Mouse (Mus musculus): ENCODE results near the gene Eif4g1.

Eif4g1 gene

GRCm38 (mm10) chr16:20726384-20726783 lies 58.3 kb downstream of the Eif4g1 start:
- DNase-seq (ENCODE audit: low spot score): no peak

- DNase-seq (ENCODE audit: low spot score): peak; percentile 88
These were observed 62.2 kb downstream of the Eif4g1 start for GRCm38 (mm10) chr16:20730293-20730711.

GRCm38 (mm10) chr16:20731688-20732087 lies 63.6 kb downstream of the Eif4g1 start:
- no peak for DNase-seq (ENCODE audit: low spot score)

GRCm38 (mm10) chr16:20732251-20732924 lies 64.3 kb downstream of the Eif4g1 start:
- no peak for DNase-seq (ENCODE audit: low spot score)

GRCm38 (mm10) chr16:20732925-20733730 lies 65.0 kb downstream of the Eif4g1 start, which contains the start of gene Chrd:
TSS of gene Chrd (plus strand) at chr16:20733127.
- no peak for DNase-seq (ENCODE audit: low spot score)

GRCm38 (mm10) chr16:20733731-20734730 lies 65.9 kb downstream of the Eif4g1 start, which contains the start of gene Thpo:
TSS of gene Thpo (minus strand) at chr16:20734511.
- DNase-seq (ENCODE audit: low spot score): no peak

- DNase-seq (ENCODE audit: low spot score): no peak
These were observed 67.5 kb downstream of the Eif4g1 start for GRCm38 (mm10) chr16:20735651-20736050.

GRCm38 (mm10) chr16:20736168-20736567 lies 68.1 kb downstream of the Eif4g1 start:
- DNase-seq (ENCODE audit: low spot score): no peak

- no peak for DNase-seq (ENCODE audit: low spot score)
These were observed 68.7 kb downstream of the Eif4g1 start for GRCm38 (mm10) chr16:20736823-20737222.

- DNase-seq (ENCODE audit: low spot score): no peak
These were observed 71.7 kb downstream of the Eif4g1 start for GRCm38 (mm10) chr16:20739845-20740244.
